Mouse (Mus musculus) liver, postnatal 0 days (tissue): Measurements from ENCODE around the gene Ace. TPM values are rescaled to one million over a fixed set of nuclear protein-coding genes. Genes with fewer than 3 reads are reported as not detected.

Source experiments
- ATAC-seq: fragments of 200-750 bp; cut with Nextera tagmentation; 2 replicates; pipeline ENCODE4 v1.8.0; 2017; ENCODE audit warnings: mild to moderate bottlenecking, moderate library complexity
- DNase-seq: peaks from one replicate; pipeline ENCODE4 v3.0.0-alpha.2; 2016
- H3K27ac ChIP-seq: fragments of 300-500 bp; sonication (generic); 2 replicates; pipeline ENCODE4 v1.5.1; 2014; ENCODE audit warnings: antibody characterized with exemption, moderate library complexity, mild to moderate bottlenecking, low read depth
- H3K27me3 ChIP-seq: fragments of 300-500 bp; sonication (generic); 2 replicates; pipeline ENCODE4 v1.6.1; 2014; ENCODE audit warnings: low read length, control low read depth, mixed read lengths; ENCODE audit not compliant: insufficient read depth
- H3K36me3 ChIP-seq: fragments of 300-500 bp; sonication (generic); replicated peaks from 2 replicates; pipeline ENCODE4 v1.6.1; 2014; ENCODE audit warnings: mild to moderate bottlenecking, control low read depth, low read length, moderate library complexity, mixed read lengths; ENCODE audit not compliant: insufficient read depth
- H3K4me1 ChIP-seq: fragments of 300-500 bp; sonication (generic); 2 replicates; pipeline ENCODE4 v1.6.1; 2014; ENCODE audit warnings: antibody characterized with exemption, mild to moderate bottlenecking, control low read depth; ENCODE audit not compliant: insufficient read depth
- H3K4me2 ChIP-seq: fragments of 300-500 bp; sonication (generic); 2 replicates; pipeline ENCODE4 v1.6.1; 2014; ENCODE audit warnings: low read depth, mild to moderate bottlenecking, low read length, moderate library complexity, mixed read lengths
- H3K4me3 ChIP-seq: fragments of 300-500 bp; sonication (generic); 2 replicates; pipeline ENCODE4 v1.5.1; 2014; ENCODE audit warnings: low read depth, low read length
- H3K9ac ChIP-seq: fragments of 300-500 bp; sonication (generic); replicated peaks from 2 replicates; pipeline ENCODE4 v1.6.1; 2014; ENCODE audit warnings: mild to moderate bottlenecking, moderate library complexity
- H3K9me3 ChIP-seq: fragments of 300-500 bp; sonication (generic); 2 replicates; pipeline ENCODE4 v1.6.1; 2016; ENCODE audit warnings: mild to moderate bottlenecking, control low read depth, low read length, mixed read lengths
- CTCF ChIP-seq: sonication (generic); IDR thresholded peaks from 2 replicates; pipeline ENCODE4 v1.5.1; 2016; ENCODE audit warnings: antibody characterized with exemption, low read depth
- EP300 ChIP-seq: IDR thresholded peaks from 2 replicates; pipeline ENCODE4 v1.6.1; 2016; ENCODE audit warnings: antibody characterized with exemption, low read depth, mild to moderate bottlenecking
- WGBS: fragments of 180-500 bp; shearing (Covaris S2); extraction: QIAGEN DNeasy Blood & Tissue Kit; methylation state at CpG from one replicate; pipeline ENCODE4 v1.1.7; 2014; ENCODE audit not compliant: insufficient replicate concordance; 5-methylcytosine and 5-hydroxymethylcytosine counted together
- polyA plus RNA-seq: library from polyadenylated mRNA; unstranded; fragments of >200 nt; fragmentation: Nextera tagmentation; extraction: Ambion mirVana; gene quantifications from 2 replicates; pipeline ENCODE4 v1.2.1, GENCODE M21; 2015

The Ace gene
- polyA plus RNA-seq, 1 experiment from 2014 or later: 0.07 TPM

DNA sequence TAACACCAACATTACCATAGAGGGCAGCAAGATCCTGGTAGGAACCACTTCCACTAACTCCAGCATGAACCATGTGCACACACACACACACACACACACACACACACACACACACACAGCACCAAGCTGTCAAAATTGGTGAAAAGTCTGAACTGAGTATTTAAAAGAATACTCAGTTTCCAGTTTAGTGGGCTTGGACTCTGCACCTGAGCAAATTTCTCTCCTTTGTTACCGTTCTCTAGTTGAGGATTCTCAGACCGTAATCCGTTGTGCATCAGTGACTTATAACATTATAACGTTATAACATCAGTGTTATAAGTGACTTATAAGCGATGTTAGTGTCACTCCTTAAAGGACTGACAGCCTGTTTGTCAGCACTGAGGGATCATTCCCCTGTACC, 7.9 kb downstream of the Ace start:
- H3K4me2 ChIP-seq: no peak overlapping the region
- H3K9ac ChIP-seq: no peak overlapping the region
- no peak overlapping the region for H3K27ac ChIP-seq
- H3K4me1 ChIP-seq: no peaks in the 10 kb centered on the region
- WGBS: 83% methylated on average over 5 of the region's 5 CpGs
- no peak for DNase-seq
- ATAC-seq: no peak
- H3K9me3 ChIP-seq: no peaks in the 10 kb centered on the region
- H3K36me3 ChIP-seq: no peaks in the 10 kb centered on the region
- no peak for TF ChIP-seq CTCF
- no peak for TF ChIP-seq EP300
- no peak overlapping the region for H3K4me3 ChIP-seq
- H3K27me3 ChIP-seq: peaks cover 51% of the 10 kb centered on the region

DNA sequence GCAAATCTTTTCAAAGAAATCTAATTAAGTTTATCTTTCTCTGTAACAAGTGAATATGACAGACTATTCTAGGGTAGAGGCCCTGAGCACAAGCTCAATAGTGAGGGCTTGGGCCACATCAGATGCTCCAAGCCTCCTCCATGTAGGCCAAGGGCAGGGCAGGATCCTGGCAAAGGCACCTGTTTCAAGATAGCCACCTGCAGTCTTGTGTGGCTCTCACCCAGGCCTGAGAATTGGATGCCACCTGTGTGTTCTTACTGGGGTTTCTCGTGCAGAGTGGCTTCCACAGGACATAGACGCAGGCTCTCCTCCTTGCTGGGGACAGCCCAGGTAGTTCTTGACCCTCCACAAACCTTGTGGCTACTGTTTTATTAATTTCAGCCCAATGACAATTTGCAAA, 10.5 kb downstream of the Ace start:
- no peak overlapping the region for H3K9ac ChIP-seq
- TF ChIP-seq CTCF (no peak), EP300 (no peak)
- DNase-seq: no peak
- H3K4me1 ChIP-seq: no peaks in the 10 kb centered on the region
- H3K4me3 ChIP-seq: no peak overlapping the region
- no peak overlapping the region for H3K4me2 ChIP-seq
- H3K9me3 ChIP-seq: no peaks in the 10 kb centered on the region
- ATAC-seq: no peak
- peaks cover 47% of the 10 kb centered on the region for H3K27me3 ChIP-seq
- 70% methylated on average over 2 of the region's 2 CpGs for WGBS
- no peaks in the 10 kb centered on the region for H3K36me3 ChIP-seq
- H3K27ac ChIP-seq: no peak overlapping the region

DNA sequence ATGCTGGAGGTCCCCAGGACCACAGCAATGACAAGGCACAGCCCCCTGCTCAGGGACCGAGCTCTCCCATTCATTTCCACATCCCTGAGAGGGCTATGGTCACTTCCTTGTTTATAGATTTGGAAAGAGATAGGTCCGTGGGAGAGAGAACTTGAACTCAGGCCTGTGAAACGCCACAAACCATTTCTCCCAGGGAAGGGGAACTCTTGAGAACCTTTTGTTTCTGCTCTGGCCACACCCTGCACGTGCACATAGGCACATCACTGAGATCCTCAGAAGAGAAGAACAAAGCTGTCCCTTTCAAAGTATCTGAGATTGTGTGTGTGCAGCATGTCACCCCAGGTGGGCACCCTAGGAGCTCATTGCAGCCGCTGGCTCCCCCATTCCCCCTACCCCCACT, 10.9 kb downstream of the Ace start:
- WGBS: 41% methylated on average over 5 of the region's 5 CpGs
- Histone ChIP-seq H3K9ac (no peak overlapping the region), H3K4me1 (no peaks in the 10 kb centered on the region), H3K4me2 (no peak overlapping the region), H3K27me3 (peaks cover 43% of the 10 kb centered on the region), H3K27ac (no peak overlapping the region), H3K4me3 (no peak overlapping the region), H3K9me3 (no peaks in the 10 kb centered on the region), H3K36me3 (no peaks in the 10 kb centered on the region)
- TF ChIP-seq CTCF (no peak), EP300 (no peak)
- DNase-seq (no peak), ATAC-seq (no peak)

- Histone ChIP-seq H3K4me2 (no peak overlapping the region), H3K4me1 (no peaks in the 10 kb centered on the region), H3K4me3 (no peak overlapping the region), H3K9me3 (no peaks in the 10 kb centered on the region), H3K36me3 (no peaks in the 10 kb centered on the region), H3K27ac (no peak overlapping the region), H3K27me3 (peaks cover 29% of the 10 kb centered on the region; the same call in 1 of the 2 replicates), H3K9ac (no peak overlapping the region)
- DNase-seq (no peak), ATAC-seq (no peak)
- WGBS: 71% methylated on average over 4 of the region's 4 CpGs
- TF ChIP-seq CTCF (no peak), EP300 (no peak)
Measured at GRCm38 (mm10) chr11:105984452-105984851, 16.7 kb downstream of the Ace start.

DNA sequence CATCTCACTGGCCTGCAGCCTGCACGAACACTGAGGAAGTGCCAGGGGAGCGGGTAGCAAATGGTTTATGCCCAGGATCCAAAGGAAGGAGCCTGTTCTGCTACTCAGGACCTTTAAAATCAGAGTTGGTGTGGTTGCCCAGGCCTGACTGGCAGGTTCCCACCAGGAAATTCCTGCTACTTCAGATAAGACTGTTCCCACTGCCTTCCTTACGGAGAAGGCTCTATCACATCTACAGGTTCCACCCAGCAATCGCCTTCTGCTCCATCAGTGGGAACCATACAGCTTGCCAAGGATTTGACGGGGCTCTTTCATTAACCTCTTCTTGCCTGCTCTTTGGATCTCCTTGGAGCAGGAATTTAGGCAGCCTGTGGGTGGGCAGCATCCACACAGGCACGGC, 19.7 kb downstream of the Ace start:
- Histone ChIP-seq H3K9ac (no peak overlapping the region), H3K9me3 (no peaks in the 10 kb centered on the region), H3K4me3 (no peak overlapping the region), H3K27ac (no peak overlapping the region), H3K27me3 (peaks cover 14% of the 10 kb centered on the region; the same call in 1 of the 2 replicates), H3K36me3 (no peaks in the 10 kb centered on the region), H3K4me1 (no peaks in the 10 kb centered on the region), H3K4me2 (no peak overlapping the region)
- no peak for DNase-seq
- no peak for ATAC-seq
- TF ChIP-seq CTCF: no peak
- no peak for TF ChIP-seq EP300
- 56% methylated on average over 6 of the region's 6 CpGs for WGBS

- no peak for TF ChIP-seq EP300
- TF ChIP-seq CTCF: no peak
- no peaks in the 10 kb centered on the region for H3K9me3 ChIP-seq
- no peak overlapping the region for H3K4me3 ChIP-seq
- no peak for DNase-seq
- no peaks in the 10 kb centered on the region for H3K4me1 ChIP-seq
- H3K36me3 ChIP-seq: no peaks in the 10 kb centered on the region
- no peak for ATAC-seq
- peaks cover 15% of the 10 kb centered on the region; the same call in 1 of the 2 replicates for H3K27me3 ChIP-seq
- no peak overlapping the region for H3K4me2 ChIP-seq
- H3K9ac ChIP-seq: no peak overlapping the region
- WGBS: 62% methylated on average over 6 of the region's 6 CpGs
- no peak overlapping the region for H3K27ac ChIP-seq
Measured at GRCm38 (mm10) chr11:105989446-105989845, 21.7 kb downstream of the Ace start.

DNA sequence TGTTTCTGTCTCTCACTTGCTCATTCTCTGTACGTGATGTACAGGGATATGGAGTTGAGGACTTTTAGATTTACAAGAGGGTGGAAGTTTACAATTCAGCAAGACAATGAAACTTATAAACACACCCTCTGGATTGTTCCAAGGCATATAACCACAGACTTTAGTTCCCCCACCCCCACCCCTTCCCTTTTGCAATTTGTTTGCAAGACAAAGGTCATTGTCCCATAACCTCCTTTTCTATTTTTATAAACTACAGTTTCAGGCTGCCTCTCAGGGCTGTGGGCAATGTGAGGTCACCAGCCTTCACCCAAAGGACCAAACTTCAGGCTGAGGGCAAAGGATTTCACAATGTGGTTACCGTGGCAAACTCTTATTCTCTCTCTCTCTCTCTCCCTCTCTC, 22.5 kb downstream of the Ace start:
- DNase-seq (peak; percentile 31), ATAC-seq (peak; percentile 89)
- Histone ChIP-seq H3K27ac (no peak overlapping the region), H3K36me3 (no peaks in the 10 kb centered on the region), H3K4me2 (no peak overlapping the region), H3K9ac (no peak overlapping the region), H3K9me3 (no peaks in the 10 kb centered on the region), H3K27me3 (peaks cover 20% of the 10 kb centered on the region; the same call in 1 of the 2 replicates), H3K4me3 (no peak overlapping the region), H3K4me1 (no peaks in the 10 kb centered on the region)
- WGBS: 20% methylated on average over 2 of the region's 2 CpGs
- TF ChIP-seq CTCF (no peak), EP300 (no peak)
